Mouse (Mus musculus): ENCODE measurements around the gene Kat6b. TPM values are rescaled to one million over a fixed set of nuclear protein-coding genes. Genes with fewer than 3 reads are reported as not detected.

Gene Kat6b
- polyA plus RNA-seq, 1 experiment from 2014 or later, result 12.0 TPM

DNA sequence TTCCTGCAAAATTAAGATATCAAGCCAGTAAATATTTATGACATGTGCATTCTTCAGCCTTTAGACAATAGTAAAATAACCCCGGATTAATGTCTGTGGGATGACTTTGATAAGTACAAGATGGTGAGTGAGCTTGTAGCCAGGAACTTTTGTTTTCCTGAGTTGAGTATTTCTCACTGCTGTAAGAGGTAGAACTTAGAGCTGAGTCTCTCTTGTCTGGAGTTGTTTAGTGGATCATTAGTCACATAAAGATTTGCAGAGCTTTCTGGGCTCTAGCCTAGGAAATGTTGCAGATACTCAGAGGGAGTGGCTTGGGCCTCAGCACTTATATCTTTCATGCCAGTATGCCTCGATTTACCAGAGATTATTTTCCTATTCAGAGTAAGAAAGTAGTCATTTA lies 106.7 kb downstream of the Kat6b start:
- Histone ChIP-seq H3K4me3 (no peak overlapping the region), H3K4me1 (peaks cover 36% of the 10 kb centered on the region), H3K9ac (no peak overlapping the region), H3K9me3 (0 out of 2 replicates have a peak, but pooled peaks cover 3% of the 10 kb centered on the region), H3K27ac (no peak overlapping the region), H3K4me2 (no peak overlapping the region), H3K36me3 (0 out of 2 replicates have a peak, but pooled peaks cover 2% of the 10 kb centered on the region), H3K27me3 (no peaks in the 10 kb centered on the region)
- WGBS, result 56% methylated on average over 2 of the region's 2 CpGs
- ATAC-seq (ENCODE audit: borderline replicate concordance, extremely low read depth, low FRiP score, low TSS enrichment), result no peak

DNA sequence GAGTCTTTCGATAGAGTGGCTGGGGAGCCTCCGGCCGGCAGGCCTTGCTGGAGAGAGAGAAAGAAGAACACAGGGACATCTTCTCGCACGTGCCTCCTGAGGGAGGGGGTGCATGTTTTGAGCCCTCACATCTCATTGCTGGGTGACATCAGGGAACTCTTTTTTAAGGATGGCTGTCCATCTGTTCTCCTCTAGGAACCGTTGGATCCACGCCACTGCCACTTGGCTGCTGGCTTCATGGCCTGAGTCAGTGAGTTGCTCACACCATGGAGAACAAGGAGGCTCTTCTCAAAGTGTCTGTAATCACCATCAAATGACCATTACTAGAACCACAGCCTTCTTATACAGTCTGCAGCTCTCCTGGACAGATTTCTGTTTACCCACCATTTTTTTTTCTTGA lies 108.4 kb downstream of the Kat6b start:
- Histone ChIP-seq H3K4me3 (no peak overlapping the region), H3K27me3 (no peaks in the 10 kb centered on the region), H3K9me3 (0 out of 2 replicates have a peak, but pooled peaks cover 3% of the 10 kb centered on the region), H3K27ac (no peak overlapping the region), H3K36me3 (0 out of 2 replicates have a peak, but pooled peaks cover 2% of the 10 kb centered on the region), H3K4me2 (no peak overlapping the region), H3K4me1 (peaks cover 24% of the 10 kb centered on the region), H3K9ac (no peak overlapping the region)
- no peak for ATAC-seq (ENCODE audit: borderline replicate concordance, extremely low read depth, low FRiP score, low TSS enrichment)
- 80% methylated on average over 7 of the region's 7 CpGs for WGBS

DNA sequence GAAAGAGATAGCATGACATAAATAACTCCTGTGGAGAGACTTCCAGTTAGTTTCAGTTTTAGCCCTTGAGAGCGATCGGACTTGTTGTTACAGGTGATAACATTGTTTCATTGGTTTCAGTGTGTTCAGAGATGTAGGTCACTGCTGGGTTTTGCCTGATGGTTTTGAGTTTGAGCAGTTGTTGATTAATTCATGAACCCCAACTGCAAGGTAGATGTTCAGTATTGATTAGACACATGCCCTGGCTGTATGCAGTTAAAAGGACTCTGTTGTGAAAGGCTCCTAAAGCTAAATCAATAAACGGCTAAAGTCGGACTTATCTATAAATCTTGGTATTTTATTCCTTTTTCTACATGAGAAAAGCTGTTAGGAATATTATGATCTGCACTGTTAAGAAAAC lies 109.0 kb downstream of the Kat6b start:
- 87% methylated on average over 4 of the region's 4 CpGs for WGBS
- no peak for ATAC-seq (ENCODE audit: borderline replicate concordance, extremely low read depth, low FRiP score, low TSS enrichment)
- Histone ChIP-seq H3K4me2 (no peak overlapping the region), H3K27ac (no peak overlapping the region), H3K9me3 (0 out of 2 replicates have a peak, but pooled peaks cover 3% of the 10 kb centered on the region), H3K36me3 (0 out of 2 replicates have a peak, but pooled peaks cover 2% of the 10 kb centered on the region), H3K4me3 (no peak overlapping the region), H3K27me3 (no peaks in the 10 kb centered on the region), H3K4me1 (peaks cover 18% of the 10 kb centered on the region), H3K9ac (no peak overlapping the region)

DNA sequence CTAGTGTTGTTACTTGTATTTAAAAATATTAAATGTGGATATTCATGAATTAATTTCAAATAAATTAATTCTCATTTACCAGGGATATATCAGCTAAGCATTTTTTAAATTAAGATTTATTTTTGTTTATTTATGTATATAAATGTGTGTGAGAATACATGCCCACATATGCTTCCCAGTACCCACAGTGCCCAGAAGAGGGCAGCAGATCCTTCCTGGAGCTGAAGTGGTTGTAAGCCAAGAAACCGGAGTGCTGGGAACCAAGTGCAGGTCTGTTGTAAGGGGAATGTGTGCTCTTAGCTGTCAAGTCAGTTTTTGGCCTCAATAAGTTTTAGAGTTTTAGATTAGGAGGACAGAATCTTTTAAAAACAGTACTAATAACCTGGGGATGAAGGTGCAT lies 110.9 kb downstream of the Kat6b start:
- Histone ChIP-seq H3K4me1 (no peaks in the 10 kb centered on the region), H3K27ac (no peak overlapping the region), H3K27me3 (no peaks in the 10 kb centered on the region), H3K36me3 (0 out of 2 replicates have a peak, but pooled peaks cover 2% of the 10 kb centered on the region), H3K4me3 (no peak overlapping the region), H3K4me2 (no peak overlapping the region), H3K9me3 (0 out of 2 replicates have a peak, but pooled peaks cover 3% of the 10 kb centered on the region), H3K9ac (no peak overlapping the region)
- 100% methylated on average over 1 of the region's 1 CpGs for WGBS
- ATAC-seq (ENCODE audit: borderline replicate concordance, extremely low read depth, low FRiP score, low TSS enrichment), result no peak

DNA sequence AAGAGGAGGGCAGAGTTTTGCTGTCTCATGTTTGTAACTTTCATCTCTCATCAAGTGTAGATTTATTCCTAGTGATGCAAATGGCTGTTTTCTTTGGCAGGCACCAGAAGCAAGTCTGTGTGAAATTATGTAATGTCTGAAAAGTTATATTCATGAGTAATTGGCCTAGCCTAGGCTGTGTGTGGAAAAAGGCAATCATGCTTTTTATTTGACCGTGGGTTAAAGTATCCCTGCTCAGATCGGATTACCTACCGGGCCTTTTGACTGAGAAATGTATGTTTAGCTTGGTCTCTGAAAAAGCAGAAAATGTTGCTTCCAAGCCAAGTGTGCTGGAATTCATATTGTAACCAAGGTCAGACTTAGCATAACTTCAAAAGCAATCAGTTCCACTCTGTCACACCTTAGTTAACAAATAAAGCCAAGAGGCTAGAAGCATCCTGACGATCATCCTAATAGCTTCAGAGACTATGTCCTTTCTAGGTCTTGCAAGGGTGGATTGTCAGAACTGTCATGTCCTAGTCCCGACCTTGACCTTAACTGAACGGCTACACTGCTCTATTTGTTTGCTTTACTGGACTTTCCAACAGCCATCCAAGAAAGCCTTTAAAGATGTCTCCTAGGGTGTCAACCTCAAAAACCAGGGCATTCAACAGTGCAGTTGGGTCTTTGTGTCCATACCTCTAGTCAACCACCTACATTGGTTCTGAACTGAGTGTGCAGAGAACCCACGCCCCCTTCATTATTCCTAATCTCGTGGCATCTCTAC lies 111.9 kb downstream of the Kat6b start:
- Histone ChIP-seq H3K27me3 (no peaks in the 10 kb centered on the region), H3K4me1 (no peaks in the 10 kb centered on the region), H3K27ac (no peak overlapping the region), H3K4me2 (no peak overlapping the region), H3K4me3 (no peak overlapping the region), H3K9me3 (0 out of 2 replicates have a peak, but pooled peaks cover 3% of the 10 kb centered on the region), H3K9ac (no peak overlapping the region), H3K36me3 (0 out of 2 replicates have a peak, but pooled peaks cover 2% of the 10 kb centered on the region)
- WGBS, result 66% methylated on average over 8 of the region's 8 CpGs
- no peak for ATAC-seq (ENCODE audit: borderline replicate concordance, extremely low read depth, low FRiP score, low TSS enrichment)

DNA sequence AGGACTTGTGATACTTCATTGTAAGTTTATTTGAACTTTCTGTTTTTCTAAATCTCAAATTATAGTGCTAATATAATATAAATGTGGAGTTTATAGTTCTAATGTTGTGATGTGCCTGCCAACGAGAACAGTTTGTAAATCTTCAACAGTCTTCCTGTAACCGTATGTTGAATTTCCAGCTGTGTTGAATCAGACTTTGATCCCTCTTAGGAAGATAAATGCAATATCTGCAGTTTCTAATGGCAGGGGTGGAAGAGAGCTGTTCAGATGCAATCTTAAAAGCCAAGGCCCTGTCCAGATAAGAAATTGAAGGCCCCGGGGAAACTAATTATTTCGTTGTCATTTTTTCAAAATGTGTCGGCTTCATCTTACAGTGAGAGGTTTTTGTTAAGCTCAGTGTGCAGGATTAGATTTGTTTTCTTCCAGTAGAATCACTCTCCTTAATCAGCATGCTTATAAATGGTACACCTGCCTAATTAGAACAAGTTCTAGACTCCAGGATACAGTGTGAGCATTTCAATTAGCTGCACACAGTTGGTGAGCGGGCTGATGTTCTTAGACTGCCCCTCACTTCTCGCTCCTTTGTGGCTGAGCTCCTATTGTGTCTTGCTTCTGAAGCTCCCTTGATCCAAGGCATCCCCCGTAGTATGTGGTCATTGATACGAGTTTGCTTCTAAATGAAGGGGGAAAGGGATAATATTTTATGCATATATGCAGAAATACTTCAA lies 118.4 kb downstream of the Kat6b start:
- WGBS, result 55% methylated on average over 9 of the region's 9 CpGs
- H3K4me2 ChIP-seq, result no peak overlapping the region
- no peak overlapping the region for H3K4me3 ChIP-seq
- H3K27ac ChIP-seq, result no peak overlapping the region
- H3K36me3 ChIP-seq, result no peaks in the 10 kb centered on the region
- H3K27me3 ChIP-seq, result no peaks in the 10 kb centered on the region
- no peak overlapping the region for H3K9ac ChIP-seq
- H3K9me3 ChIP-seq, result no peaks in the 10 kb centered on the region
- peaks cover 26% of the 10 kb centered on the region for H3K4me1 ChIP-seq
- no peak for ATAC-seq (ENCODE audit: borderline replicate concordance, extremely low read depth, low FRiP score, low TSS enrichment)

DNA sequence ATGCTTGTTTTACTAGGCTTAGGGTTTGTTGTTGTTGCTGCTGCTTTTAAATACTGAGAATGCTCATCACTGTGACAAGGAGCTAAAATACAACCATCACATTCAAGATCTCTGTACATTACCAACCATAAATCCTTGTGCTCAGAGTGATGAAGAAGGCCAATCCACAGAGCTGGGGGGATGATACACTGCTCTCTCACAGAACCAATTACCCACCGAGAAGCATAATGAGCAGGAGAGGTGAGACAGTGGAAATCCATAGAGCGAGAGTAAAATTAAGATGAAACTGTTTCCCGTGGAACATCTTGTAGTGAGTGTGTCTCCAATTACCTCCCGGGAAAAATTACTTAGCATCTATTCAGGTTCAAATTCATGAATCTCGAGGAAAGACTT lies 118.9 kb downstream of the Kat6b start:
- 81% methylated on average over 5 of the region's 5 CpGs for WGBS
- H3K4me3 ChIP-seq, result no peak overlapping the region
- ATAC-seq (ENCODE audit: borderline replicate concordance, extremely low read depth, low FRiP score, low TSS enrichment), result no peak

DNA sequence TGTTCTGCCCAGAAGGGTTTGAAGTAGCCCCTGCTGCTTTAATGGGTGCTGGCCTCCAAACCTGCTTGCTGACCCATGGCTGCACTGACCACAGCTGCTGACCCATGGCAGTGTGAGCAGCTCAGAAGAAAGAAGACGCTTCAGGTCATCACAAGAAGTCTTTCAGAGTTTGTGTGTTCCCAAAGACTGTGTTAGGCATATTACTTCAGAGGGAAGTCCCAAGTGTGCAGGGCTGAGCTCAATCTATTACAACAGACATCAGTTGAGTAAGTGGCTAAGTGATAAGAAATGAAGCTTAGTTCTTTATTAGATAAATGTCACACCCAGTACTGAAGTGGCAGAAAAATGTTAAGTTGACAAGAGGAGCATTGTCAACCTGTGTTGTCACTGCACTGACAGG lies 119.4 kb downstream of the Kat6b start:
- H3K27ac ChIP-seq, result no peak overlapping the region
- H3K4me3 ChIP-seq, result no peak overlapping the region
- no peaks in the 10 kb centered on the region for H3K27me3 ChIP-seq
- H3K4me2 ChIP-seq, result no peak overlapping the region
- no peaks in the 10 kb centered on the region for H3K9me3 ChIP-seq
- ATAC-seq (ENCODE audit: borderline replicate concordance, extremely low read depth, low FRiP score, low TSS enrichment), result no peak
- H3K9ac ChIP-seq, result no peak overlapping the region
- 53% methylated on average over 1 of the region's 1 CpGs for WGBS
- no peaks in the 10 kb centered on the region for H3K36me3 ChIP-seq
- H3K4me1 ChIP-seq, result peaks cover 26% of the 10 kb centered on the region

More for the DNA sequence above, 118.9 kb downstream of the Kat6b start:
- Histone ChIP-seq H3K36me3 (no peaks in the 10 kb centered on the region), H3K4me2 (no peak overlapping the region), H3K4me1 (peaks cover 26% of the 10 kb centered on the region), H3K27me3 (no peaks in the 10 kb centered on the region), H3K9ac (no peak overlapping the region), H3K9me3 (no peaks in the 10 kb centered on the region), H3K27ac (no peak overlapping the region)

DNA sequence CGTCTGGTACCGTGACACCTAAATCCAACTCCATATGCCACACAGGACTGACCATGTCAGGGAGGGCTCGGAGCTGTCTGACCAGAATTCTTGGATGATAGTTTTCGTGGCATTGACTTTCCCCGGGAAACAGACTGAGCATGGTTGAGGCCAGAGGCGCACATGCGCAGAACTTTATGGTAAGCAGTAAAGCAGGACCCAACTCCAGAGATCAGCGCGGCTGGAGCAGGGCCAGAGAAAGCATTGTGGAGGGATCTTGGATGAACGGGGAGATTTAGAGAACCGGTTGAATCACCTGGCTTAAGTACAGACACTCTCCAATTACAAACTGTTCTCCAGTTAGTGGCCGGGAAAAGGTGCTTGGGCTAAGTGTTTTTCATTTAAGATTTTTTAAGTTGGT lies 120.9 kb downstream of the Kat6b start:
- Histone ChIP-seq H3K4me3 (no peak overlapping the region), H3K36me3 (no peaks in the 10 kb centered on the region), H3K9me3 (no peaks in the 10 kb centered on the region), H3K4me1 (peaks cover 26% of the 10 kb centered on the region), H3K4me2 (no peak overlapping the region), H3K27me3 (no peaks in the 10 kb centered on the region), H3K27ac (no peak overlapping the region), H3K9ac (no peak overlapping the region)
- 73% methylated on average over 12 of the region's 12 CpGs for WGBS
- ATAC-seq (ENCODE audit: borderline replicate concordance, extremely low read depth, low FRiP score, low TSS enrichment), result no peak

DNA sequence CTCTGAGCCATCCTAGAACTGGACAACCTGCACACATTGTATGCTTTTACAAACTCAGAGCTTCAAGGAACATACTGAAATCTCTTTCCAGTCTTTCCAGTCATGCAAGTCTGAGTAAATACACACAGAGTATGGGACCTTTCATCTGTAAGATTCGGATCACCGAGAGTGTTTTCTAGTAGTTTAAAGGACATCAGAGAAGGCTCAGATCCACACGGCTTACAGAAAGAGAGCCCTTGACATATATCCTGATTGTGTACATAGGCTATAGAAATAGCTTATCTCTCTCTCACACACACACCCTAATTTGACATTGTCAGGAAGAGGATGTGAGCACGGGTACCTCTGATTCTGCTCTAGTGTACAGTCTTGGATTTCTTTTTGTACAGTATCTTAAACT lies 121.7 kb downstream of the Kat6b start:
- no peaks in the 10 kb centered on the region for H3K27me3 ChIP-seq
- peak; percentile 57; the same call in 1 of the 2 replicates for ATAC-seq (ENCODE audit: borderline replicate concordance, extremely low read depth, low FRiP score, low TSS enrichment)
- 35% methylated on average over 4 of the region's 4 CpGs for WGBS
- H3K4me3 ChIP-seq, result no peak overlapping the region
- H3K36me3 ChIP-seq, result no peaks in the 10 kb centered on the region
- no peaks in the 10 kb centered on the region for H3K9me3 ChIP-seq
- peaks cover 28% of the 10 kb centered on the region for H3K4me1 ChIP-seq
- no peak overlapping the region for H3K4me2 ChIP-seq
- H3K9ac ChIP-seq, result no peak overlapping the region
- H3K27ac ChIP-seq, result no peak overlapping the region

DNA sequence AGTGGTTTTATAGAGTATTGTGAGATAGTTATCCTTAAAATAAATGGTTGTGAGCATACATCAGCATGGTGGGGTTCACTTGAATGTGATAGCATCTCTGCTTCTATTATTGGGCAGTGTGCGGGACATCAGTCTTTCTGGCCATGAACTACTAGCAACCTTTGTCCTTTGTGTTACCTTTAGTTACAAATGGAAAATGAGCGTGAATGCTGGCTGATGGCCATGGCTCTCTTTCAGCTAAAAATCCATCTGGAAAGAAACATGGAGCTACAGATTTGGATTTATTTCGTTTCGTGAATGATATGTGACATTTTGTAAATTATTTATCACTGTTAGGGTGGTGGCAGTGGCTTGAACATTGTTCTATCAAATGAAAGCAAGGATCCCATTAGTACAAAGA lies 126.5 kb downstream of the Kat6b start:
- Histone ChIP-seq H3K36me3 (no peaks in the 10 kb centered on the region), H3K27me3 (no peaks in the 10 kb centered on the region), H3K27ac (no peak overlapping the region), H3K4me1 (peaks cover 26% of the 10 kb centered on the region), H3K9ac (no peak overlapping the region), H3K4me2 (no peak overlapping the region), H3K9me3 (no peaks in the 10 kb centered on the region), H3K4me3 (no peak overlapping the region)
- ATAC-seq (ENCODE audit: borderline replicate concordance, extremely low read depth, low FRiP score, low TSS enrichment), result no peak
- WGBS, result 71% methylated on average over 4 of the region's 4 CpGs

DNA sequence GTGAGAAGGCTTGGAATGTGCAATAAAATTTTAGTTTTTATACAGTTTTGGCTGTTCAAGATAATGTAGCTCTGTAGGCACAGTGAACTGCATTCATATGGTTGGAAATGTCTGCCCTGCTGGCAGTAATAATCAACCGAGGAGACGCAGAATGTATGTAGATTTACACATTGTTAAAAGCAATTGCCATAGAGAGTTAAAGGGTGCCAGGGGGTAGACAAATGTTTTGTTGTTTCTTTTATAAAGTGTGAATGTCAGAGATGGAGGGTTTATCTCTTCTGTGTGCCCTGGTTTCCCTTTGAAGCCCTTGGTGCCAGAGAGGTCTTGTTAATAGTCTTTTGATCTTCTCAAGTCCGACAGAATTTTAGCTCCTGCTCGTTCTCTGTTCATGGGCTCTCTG lies 127.7 kb downstream of the Kat6b start:
- no peak for ATAC-seq (ENCODE audit: borderline replicate concordance, extremely low read depth, low FRiP score, low TSS enrichment)
- whole genome bisulfite sequencing, result 29% methylated on average over 4 of the region's 4 CpGs
- Histone ChIP-seq H3K4me2 (no peak overlapping the region), H3K27me3 (no peaks in the 10 kb centered on the region), H3K27ac (no peak overlapping the region), H3K36me3 (no peaks in the 10 kb centered on the region), H3K9me3 (no peaks in the 10 kb centered on the region), H3K9ac (no peak overlapping the region), H3K4me1 (peaks cover 16% of the 10 kb centered on the region; the same call in 1 of the 2 replicates), H3K4me3 (no peak overlapping the region)

Measured in lung, embryonic 15.5 days (tissue).